Mouse (Mus musculus) kidney, postnatal 0 days (tissue): ENCODE measurements around the gene Ppfibp2. TPM values are rescaled to one million over a fixed set of nuclear protein-coding genes. Genes with fewer than 3 reads are reported as not detected.
A peak's percentile ranks its signal among the peaks of the same experiment; 100 is the strongest.

Experiments used
- ATAC-seq: fragments of 200-750 bp; cut with Nextera tagmentation; replicated peaks from 2 replicates; pipeline ENCODE4 v1.8.0; 2017; ENCODE audit warnings: low read depth, moderate number of reproducible peaks, moderate TSS enrichment, moderate library complexity; ENCODE audit not compliant: low FRiP score
- DNase-seq: peaks from one replicate; pipeline ENCODE4 v3.0.0-alpha.2; 2016; ENCODE audit warnings: low spot score
- H3K27ac ChIP-seq: fragments of 300-500 bp; sonication (generic); 2 replicates; pipeline ENCODE4 v1.5.1; 2014; ENCODE audit warnings: mild to moderate bottlenecking
- H3K27me3 ChIP-seq: fragments of 300-500 bp; sonication (generic); 2 replicates; pipeline ENCODE4 v1.6.1; 2014; ENCODE audit warnings: low read length, mixed read lengths; ENCODE audit not compliant: insufficient read depth
- H3K36me3 ChIP-seq: fragments of 300-500 bp; sonication (generic); 2 replicates; pipeline ENCODE4 v1.6.1; 2014; ENCODE audit warnings: low read length, mixed read lengths; ENCODE audit not compliant: insufficient read depth
- H3K4me1 ChIP-seq: fragments of 300-500 bp; sonication (generic); replicated peaks from 2 replicates; pipeline ENCODE4 v1.6.1; 2014; ENCODE audit warnings: antibody characterized with exemption, low read length, mixed read lengths; ENCODE audit not compliant: insufficient read depth
- H3K4me2 ChIP-seq: fragments of 300-500 bp; sonication (generic); 2 replicates; pipeline ENCODE4 v1.6.1; 2014; ENCODE audit warnings: mild to moderate bottlenecking, low read length, moderate library complexity, mixed read lengths
- H3K4me3 ChIP-seq: fragments of 300-500 bp; sonication (generic); replicated peaks from 2 replicates; pipeline ENCODE4 v1.5.1; 2014; ENCODE audit warnings: low read depth, low read length
- H3K9ac ChIP-seq: fragments of 300-500 bp; sonication (generic); 2 replicates; pipeline ENCODE4 v1.6.1; 2014; ENCODE audit warnings: low read depth, low read length
- H3K9me3 ChIP-seq: fragments of 300-500 bp; sonication (generic); replicated peaks from 2 replicates; pipeline ENCODE4 v1.6.1; 2016; ENCODE audit warnings: low read length, inconsistent platforms, mixed read lengths
- CTCF ChIP-seq: IDR thresholded peaks from 2 replicates; pipeline ENCODE4 v1.5.1; 2016; ENCODE audit warnings: antibody characterized with exemption, low read depth, mild to moderate bottlenecking, moderate library complexity
- WGBS: fragments of 180-500 bp; shearing (Covaris S2); extraction: QIAGEN DNeasy Blood & Tissue Kit; methylation state at CpG from one replicate; pipeline ENCODE4 v1.1.7; 2014; 5-methylcytosine and 5-hydroxymethylcytosine counted together
- polyA plus RNA-seq: library from polyadenylated mRNA; unstranded; fragments of >200 nt; fragmentation: Nextera tagmentation; extraction: Ambion mirVana; gene quantifications from 2 replicates; pipeline ENCODE4 v1.2.1, GENCODE M21; 2015

Gene Ppfibp2
- polyA plus RNA-seq, 1 experiment from 2014 or later, result 8.3 TPM

- Histone ChIP-seq H3K4me2 (no peak overlapping the region), H3K9ac (no peak overlapping the region), H3K9me3 (no peaks in the 10 kb centered on the region), H3K27ac (no peak overlapping the region), H3K4me1 (no peaks in the 10 kb centered on the region; the same call in 1 of the 2 replicates), H3K36me3 (no peaks in the 10 kb centered on the region), H3K27me3 (no peaks in the 10 kb centered on the region), H3K4me3 (no peak overlapping the region)
- ATAC-seq (no peak), DNase-seq (no peak)
- TF ChIP-seq CTCF, result no peak
- 9% methylated on average over 3 of the region's 3 CpGs for WGBS
These were observed 92.4 kb downstream of the Ppfibp2 start for GRCm38 (mm10) chr7:107687412-107687811.

DNA sequence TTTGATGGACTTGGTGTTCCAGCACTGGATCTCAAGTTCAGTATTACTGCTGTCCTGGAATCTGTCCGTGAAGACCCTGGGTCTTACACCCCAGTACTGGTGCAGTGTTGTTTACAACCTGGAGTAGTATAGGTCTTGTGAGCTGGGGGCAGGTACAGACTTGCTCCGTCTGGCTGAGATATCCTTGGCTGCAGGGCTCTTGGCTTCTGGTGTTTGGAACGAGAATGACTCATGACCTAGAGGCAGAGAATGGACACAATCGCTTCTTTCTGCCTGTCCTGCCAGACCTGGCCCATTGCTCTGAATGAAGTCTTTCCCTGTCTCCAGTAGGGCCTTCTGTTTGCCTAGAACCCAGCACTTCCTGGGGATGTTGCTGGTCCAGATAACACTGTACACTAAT is 93.0 kb downstream of the Ppfibp2 start:
- no peak overlapping the region for H3K4me2 ChIP-seq
- 82% methylated on average over 4 of the region's 4 CpGs for WGBS
- no peak for ATAC-seq

GRCm38 (mm10) chr7:107690426-107691221 is 95.6 kb downstream of the Ppfibp2 start:
- Histone ChIP-seq H3K4me1 (no peaks in the 10 kb centered on the region; the same call in 1 of the 2 replicates), H3K36me3 (no peaks in the 10 kb centered on the region), H3K27ac (no peak overlapping the region), H3K4me2 (peak overlapping the region; percentile 13; the same call in 1 of the 2 replicates), H3K4me3 (no peak overlapping the region), H3K9ac (no peak overlapping the region), H3K9me3 (no peaks in the 10 kb centered on the region), H3K27me3 (no peaks in the 10 kb centered on the region)
- no peak for DNase-seq
- ATAC-seq, result no peak
- TF ChIP-seq CTCF, result no peak
- whole genome bisulfite sequencing, result 22% methylated on average over 17 of the region's 17 CpGs

More for the DNA sequence above, 93.0 kb downstream of the Ppfibp2 start:
- Histone ChIP-seq H3K4me3 (no peak overlapping the region), H3K27ac (no peak overlapping the region), H3K36me3 (no peaks in the 10 kb centered on the region), H3K27me3 (no peaks in the 10 kb centered on the region), H3K9ac (no peak overlapping the region), H3K9me3 (no peaks in the 10 kb centered on the region), H3K4me1 (no peaks in the 10 kb centered on the region; the same call in 1 of the 2 replicates)
- no peak for TF ChIP-seq CTCF
- no peak for DNase-seq

DNA sequence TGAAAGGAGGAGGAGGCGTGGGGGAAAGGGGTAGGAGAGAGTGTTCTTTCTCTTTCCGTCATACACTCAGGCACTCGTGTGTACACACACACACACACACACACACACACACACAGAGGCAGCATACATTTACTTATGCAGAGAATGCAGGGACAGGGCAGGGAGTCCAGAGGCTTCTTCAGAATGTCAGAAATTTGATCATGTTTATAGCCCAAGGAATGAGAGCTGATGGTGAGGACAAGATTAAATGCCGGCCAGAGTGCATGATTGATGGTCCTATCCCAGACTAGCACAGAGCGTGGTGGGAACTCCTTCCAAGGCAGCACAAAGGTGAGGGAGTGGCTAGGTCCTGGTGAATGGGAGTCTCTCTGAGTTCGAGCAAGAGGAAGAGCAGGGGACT is 96.5 kb downstream of the Ppfibp2 start:
- ATAC-seq (peak; percentile 54), DNase-seq (peak; percentile 34)
- Histone ChIP-seq H3K27me3 (no peaks in the 10 kb centered on the region), H3K9me3 (no peaks in the 10 kb centered on the region), H3K4me3 (no peak overlapping the region), H3K36me3 (no peaks in the 10 kb centered on the region), H3K4me1 (no peaks in the 10 kb centered on the region; the same call in 1 of the 2 replicates), H3K27ac (no peak overlapping the region), H3K9ac (no peak overlapping the region), H3K4me2 (no peak overlapping the region)
- TF ChIP-seq CTCF, result no peak
- 15% methylated on average over 6 of the region's 6 CpGs for WGBS

DNA sequence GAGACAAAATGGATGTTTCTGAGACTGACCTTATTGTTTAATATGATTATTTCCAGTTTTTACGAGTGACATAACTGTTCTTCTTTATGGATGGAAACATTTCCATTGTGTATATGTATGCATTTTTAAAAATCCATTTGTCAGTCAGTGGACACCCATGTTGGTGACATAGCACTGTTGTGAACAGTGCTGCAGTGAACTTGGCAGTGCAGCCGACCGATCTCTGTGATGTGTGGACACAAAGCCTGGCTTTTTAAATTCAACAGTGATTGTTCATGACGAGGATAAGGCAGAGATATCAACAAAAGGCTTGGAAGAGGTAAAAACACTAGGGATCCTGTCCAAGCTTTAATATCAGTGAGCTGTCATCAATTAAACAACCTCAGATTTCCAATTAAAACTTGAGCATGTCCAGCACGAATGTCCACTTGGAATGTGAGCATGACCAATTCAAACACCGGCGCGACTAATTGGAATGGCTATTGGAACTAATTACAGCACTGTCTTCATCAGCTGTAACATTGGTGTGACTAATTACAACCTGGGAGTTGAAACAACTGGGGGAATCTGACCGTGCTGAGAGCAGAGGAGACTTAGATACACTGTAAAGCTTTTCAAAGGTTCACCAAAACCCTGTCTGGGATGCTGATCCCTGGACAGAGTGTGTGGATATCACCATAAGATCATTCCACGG is 99.4 kb downstream of the Ppfibp2 start:
- 61% methylated on average over 10 of the region's 10 CpGs for WGBS
- DNase-seq, result no peak
- Histone ChIP-seq H3K9me3 (no peaks in the 10 kb centered on the region), H3K27ac (no peak overlapping the region), H3K4me3 (no peak overlapping the region), H3K4me1 (no peaks in the 10 kb centered on the region), H3K27me3 (no peaks in the 10 kb centered on the region), H3K9ac (no peak overlapping the region), H3K36me3 (no peaks in the 10 kb centered on the region), H3K4me2 (no peak overlapping the region)
- no peak for TF ChIP-seq CTCF
- ATAC-seq, result no peak

- Histone ChIP-seq H3K9ac (no peak overlapping the region), H3K27me3 (no peaks in the 10 kb centered on the region), H3K27ac (no peak overlapping the region), H3K4me3 (no peak overlapping the region), H3K4me2 (no peak overlapping the region), H3K4me1 (no peaks in the 10 kb centered on the region), H3K36me3 (no peaks in the 10 kb centered on the region), H3K9me3 (no peaks in the 10 kb centered on the region)
- no peak for ATAC-seq
- DNase-seq, result no peak
- no peak for TF ChIP-seq CTCF
- WGBS, result 85% methylated on average over 5 of the region's 5 CpGs
These were observed 102.1 kb downstream of the Ppfibp2 start for GRCm38 (mm10) chr7:107697066-107697465.
